Mouse (Mus musculus) megakaryocyte, embryonic 14.5 days (primary cell): ENCODE measurements around the gene Gm49384.

ENCODE experiments used
- FLI1 ChIP-seq: IDR thresholded peaks from 2 replicates; pipeline ENCODE4 v1.6.1; 2012; ENCODE audit warnings: low read length, inconsistent platforms, mixed read lengths
- GATA1 ChIP-seq: IDR thresholded peaks from 3 replicates; pipeline ENCODE4 v1.6.1; 2012; ENCODE audit warnings: mixed read lengths, low read length, inconsistent platforms, borderline replicate concordance

- TF ChIP-seq GATA1 (no peak), FLI1 (no peak)
These were observed 25.2 kb upstream of the Gm49384 start for GRCm38 (mm10) chr12:69229251-69229650.
